Mouse (Mus musculus): ENCODE measurements at regions not wholly inside any gene's neighbourhood (a gene's known extent, or its start where the extent isn't known, plus 50 kb on each side); places are given as distances from the start of the nearest gene placed in this dataset.

DNA sequence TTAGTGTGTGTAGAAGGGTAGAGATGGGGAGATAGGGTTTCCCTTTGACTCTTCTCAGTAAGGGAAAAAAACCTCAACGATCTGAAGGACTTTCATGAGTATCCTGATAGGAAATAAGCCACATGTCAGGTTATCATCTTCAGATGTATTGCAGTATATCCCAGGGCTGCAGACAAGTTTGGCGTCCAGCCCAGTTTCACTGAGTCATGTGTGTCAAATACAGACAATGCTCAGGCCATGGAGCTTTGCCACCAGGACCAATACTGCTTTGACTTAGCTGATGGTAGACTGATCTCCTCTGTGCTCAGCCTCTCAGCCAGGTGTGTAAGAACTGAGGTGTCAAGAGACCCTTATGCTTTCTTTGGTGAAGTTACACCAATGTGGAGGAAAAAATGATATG is 62.9 kb downstream of the Cst10 start:
- DNase-seq (ENCODE audit: low spot score): no peak

DNA sequence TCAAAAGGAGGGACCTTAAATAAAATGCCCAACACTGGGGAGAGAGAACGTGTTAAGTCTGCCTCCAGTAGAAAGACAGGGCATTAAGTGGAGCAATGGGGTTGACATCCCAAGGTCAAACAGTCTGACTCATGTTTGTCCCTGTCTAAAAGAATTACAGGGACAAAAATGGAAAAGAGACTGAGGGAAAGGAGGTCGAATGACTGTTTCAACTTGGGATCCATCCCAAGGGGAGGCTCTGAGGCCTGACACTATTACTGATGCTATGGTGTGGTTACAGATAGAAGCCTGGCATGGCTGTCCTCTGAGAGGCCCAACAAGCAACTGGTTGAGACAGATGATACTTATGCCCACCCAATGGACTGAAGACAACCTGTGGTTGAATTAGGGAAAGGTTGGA is 67.6 kb downstream of the Cst10 start:
- H3K36me3 ChIP-seq (ENCODE audit: control insufficient read depth, insufficient read depth, low read length): no peaks in the 10 kb centered on the region
- ATAC-seq (ENCODE audit: insufficient number of reproducible peaks, low FRiP score, low TSS enrichment, low read depth) (no peak), DNase-seq (ENCODE audit: low spot score) (no peak)
- no peak overlapping the region for H3K4me3 ChIP-seq (ENCODE audit: low read depth, low read length)
- no peak overlapping the region for H3K27ac ChIP-seq (replicated peaks; ENCODE audit: low read depth, low read length)
- no peaks in the 10 kb centered on the region for H3K27me3 ChIP-seq (ENCODE audit: control insufficient read depth, insufficient read depth, low read length)
- no peaks in the 10 kb centered on the region for H3K4me1 ChIP-seq (ENCODE audit: control insufficient read depth, insufficient read depth, low read length)
- WGBS: 63% methylated on average over 2 of the region's 2 CpGs
- no peaks in the 10 kb centered on the region for H3K9me3 ChIP-seq (ENCODE audit: control insufficient read depth, low read length)
- no peak overlapping the region for H3K9ac ChIP-seq (ENCODE audit: low read length)
- no peak overlapping the region for H3K4me2 ChIP-seq (ENCODE audit: low read depth, severe bottlenecking)

More for the DNA sequence above, 62.9 kb downstream of the Cst10 start:
- Histone ChIP-seq H3K9me3 (ENCODE audit: control insufficient read depth, low read length) (no peaks in the 10 kb centered on the region), H3K36me3 (ENCODE audit: control insufficient read depth, insufficient read depth, low read length) (no peaks in the 10 kb centered on the region), H3K4me3 (ENCODE audit: low read depth, low read length) (no peak overlapping the region), H3K4me2 (ENCODE audit: low read depth, severe bottlenecking) (no peak overlapping the region), H3K4me1 (ENCODE audit: control insufficient read depth, insufficient read depth, low read length) (no peaks in the 10 kb centered on the region), H3K27me3 (ENCODE audit: control insufficient read depth, insufficient read depth, low read length) (no peaks in the 10 kb centered on the region), H3K27ac (replicated peaks; ENCODE audit: low read depth, low read length) (no peak overlapping the region), H3K9ac (ENCODE audit: low read length) (no peak overlapping the region)
- no peak for ATAC-seq (ENCODE audit: insufficient number of reproducible peaks, low FRiP score, low TSS enrichment, low read depth)
- WGBS: 86% methylated on average over 2 of the region's 2 CpGs

DNA sequence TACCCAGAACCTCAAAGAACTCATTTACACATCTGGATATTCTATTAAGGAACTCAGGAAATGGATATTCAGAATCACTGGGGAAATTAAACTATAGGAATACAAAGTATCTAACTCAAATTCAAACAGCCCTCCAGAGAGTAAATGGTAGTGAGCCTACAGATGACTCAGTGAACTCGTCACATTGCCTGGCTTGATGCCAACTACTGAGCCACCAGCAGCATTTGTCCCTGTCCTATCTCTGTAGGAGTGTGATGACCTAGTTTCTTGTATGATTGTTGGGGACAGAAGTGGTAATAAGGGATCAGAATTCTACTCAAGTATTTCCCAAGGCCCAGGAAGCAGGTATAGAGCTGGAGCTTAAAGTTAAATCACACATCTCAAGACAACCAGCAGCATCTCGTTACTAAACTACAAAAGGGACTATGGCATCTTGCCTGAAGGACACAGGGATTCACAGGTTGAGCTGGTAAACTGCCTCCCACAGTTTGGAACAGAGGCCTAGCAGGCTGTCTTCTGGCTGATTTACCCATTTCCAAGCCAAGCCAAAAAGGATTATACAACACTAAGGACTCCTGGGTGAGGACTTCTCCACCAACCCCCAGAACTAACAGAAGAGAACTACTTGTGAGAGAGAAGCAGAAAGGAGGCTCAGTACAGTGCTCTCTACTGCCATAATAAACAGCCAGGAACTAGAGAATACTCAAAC is 88.6 kb downstream of the Cst10 start:
- H3K9ac ChIP-seq (ENCODE audit: low read length): no peak overlapping the region

DNA sequence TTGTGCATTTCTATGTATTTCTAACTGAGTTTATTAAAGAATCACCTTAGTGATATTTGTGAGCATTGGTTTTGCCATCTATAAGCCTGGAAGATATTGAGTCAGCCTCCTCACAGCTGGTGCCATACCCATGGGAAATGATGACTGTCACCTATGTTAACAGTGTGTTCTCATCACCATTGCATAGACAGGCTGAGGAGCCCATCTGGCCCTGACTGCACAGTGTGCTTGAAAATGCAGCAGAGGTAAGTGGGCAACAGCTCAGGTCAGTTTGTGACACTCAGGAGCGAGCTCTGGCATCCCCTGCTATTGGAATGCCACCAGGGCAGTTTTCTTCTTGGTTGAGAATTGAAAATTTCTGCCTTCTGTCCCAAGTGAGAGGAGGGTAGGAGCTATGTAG is 108.0 kb downstream of the Cst10 start:
- Histone ChIP-seq H3K4me2 (ENCODE audit: low read depth, severe bottlenecking) (no peak overlapping the region), H3K27me3 (ENCODE audit: control insufficient read depth, insufficient read depth, low read length) (no peaks in the 10 kb centered on the region), H3K36me3 (ENCODE audit: control insufficient read depth, insufficient read depth, low read length) (no peaks in the 10 kb centered on the region), H3K27ac (replicated peaks; ENCODE audit: low read depth, low read length) (no peak overlapping the region), H3K4me3 (ENCODE audit: low read depth, low read length) (no peak overlapping the region), H3K9ac (ENCODE audit: low read length) (no peak overlapping the region), H3K4me1 (ENCODE audit: control insufficient read depth, insufficient read depth, low read length) (no peaks in the 10 kb centered on the region), H3K9me3 (ENCODE audit: control insufficient read depth, low read length) (no peaks in the 10 kb centered on the region)
- DNase-seq (ENCODE audit: low spot score) (no peak), ATAC-seq (ENCODE audit: insufficient number of reproducible peaks, low FRiP score, low TSS enrichment, low read depth) (no peak)
- WGBS: 73% methylated on average over 1 of the region's 1 CpGs

More for the DNA sequence above, 88.6 kb downstream of the Cst10 start:
- DNase-seq (ENCODE audit: low spot score): no peak
- no peak for ATAC-seq (ENCODE audit: insufficient number of reproducible peaks, low FRiP score, low TSS enrichment, low read depth)
- Histone ChIP-seq H3K27me3 (ENCODE audit: control insufficient read depth, insufficient read depth, low read length) (no peaks in the 10 kb centered on the region), H3K36me3 (ENCODE audit: control insufficient read depth, insufficient read depth, low read length) (no peaks in the 10 kb centered on the region), H3K4me1 (ENCODE audit: control insufficient read depth, insufficient read depth, low read length) (no peaks in the 10 kb centered on the region), H3K4me2 (ENCODE audit: low read depth, severe bottlenecking) (no peak overlapping the region), H3K9me3 (ENCODE audit: control insufficient read depth, low read length) (no peaks in the 10 kb centered on the region), H3K4me3 (ENCODE audit: low read depth, low read length) (no peak overlapping the region), H3K27ac (replicated peaks; ENCODE audit: low read depth, low read length) (no peak overlapping the region)
- 73% methylated on average over 2 of the region's 2 CpGs for WGBS

DNA sequence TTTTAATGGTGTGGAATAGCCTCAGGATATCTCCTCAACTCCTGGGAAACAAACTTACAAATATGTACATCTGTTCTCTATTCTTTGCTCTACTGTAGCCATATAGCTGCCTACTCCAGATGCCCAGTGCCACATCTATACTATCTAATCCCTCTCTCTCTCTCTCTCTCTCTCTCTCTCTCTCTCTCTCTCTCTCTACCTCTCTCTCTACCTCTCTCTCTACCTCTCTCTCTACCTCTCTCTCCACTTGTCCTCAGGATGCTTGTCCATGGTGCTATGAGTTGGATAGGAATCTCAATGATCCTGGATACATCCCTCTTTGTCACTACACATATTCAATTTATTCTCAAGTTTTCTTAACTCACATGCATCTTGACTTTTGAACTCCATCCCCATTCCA is 119.6 kb downstream of the Cst10 start:
- H3K9me3 ChIP-seq (ENCODE audit: control insufficient read depth, low read length): no peaks in the 10 kb centered on the region
- no peak for DNase-seq (ENCODE audit: low spot score)
- no peak overlapping the region for H3K4me2 ChIP-seq (ENCODE audit: low read depth, severe bottlenecking)
- H3K4me3 ChIP-seq (ENCODE audit: low read depth, low read length): no peak overlapping the region
- no peaks in the 10 kb centered on the region for H3K27me3 ChIP-seq (ENCODE audit: control insufficient read depth, insufficient read depth, low read length)
- H3K9ac ChIP-seq (ENCODE audit: low read length): no peak overlapping the region
- H3K4me1 ChIP-seq (ENCODE audit: control insufficient read depth, insufficient read depth, low read length): no peaks in the 10 kb centered on the region
- no peak for ATAC-seq (ENCODE audit: insufficient number of reproducible peaks, low FRiP score, low TSS enrichment, low read depth)
- no peak overlapping the region for H3K27ac ChIP-seq (replicated peaks; ENCODE audit: low read depth, low read length)
- no peaks in the 10 kb centered on the region for H3K36me3 ChIP-seq (ENCODE audit: control insufficient read depth, insufficient read depth, low read length)

DNA sequence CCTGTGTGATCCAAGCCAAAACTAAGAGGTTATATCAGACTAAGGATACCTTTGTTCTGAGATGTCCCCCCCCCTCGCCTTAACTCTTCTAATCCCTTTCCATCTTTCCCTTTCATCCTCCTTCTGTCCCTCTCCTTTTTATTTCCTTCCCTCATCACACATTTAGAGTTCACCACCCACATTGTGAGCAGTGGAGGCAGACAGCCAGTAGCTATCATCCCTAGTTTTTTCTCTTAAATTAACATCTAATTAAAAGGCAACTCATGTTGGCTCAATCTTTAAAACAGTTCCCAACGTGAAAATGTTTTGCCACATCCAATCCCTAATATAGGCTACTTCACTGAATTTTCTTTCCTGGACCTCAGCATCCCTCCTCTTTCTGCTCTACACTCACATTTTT is 138.0 kb downstream of the Cst10 start:
- ATAC-seq (ENCODE audit: insufficient number of reproducible peaks, low FRiP score, low TSS enrichment, low read depth) (no peak), DNase-seq (ENCODE audit: low spot score) (no peak)
- Histone ChIP-seq H3K27me3 (ENCODE audit: control insufficient read depth, insufficient read depth, low read length) (no peaks in the 10 kb centered on the region), H3K9me3 (ENCODE audit: control insufficient read depth, low read length) (no peaks in the 10 kb centered on the region), H3K4me3 (ENCODE audit: low read depth, low read length) (no peak overlapping the region), H3K4me2 (ENCODE audit: low read depth, severe bottlenecking) (no peak overlapping the region), H3K27ac (replicated peaks; ENCODE audit: low read depth, low read length) (no peak overlapping the region), H3K9ac (ENCODE audit: low read length) (no peak overlapping the region), H3K36me3 (ENCODE audit: control insufficient read depth, insufficient read depth, low read length) (no peaks in the 10 kb centered on the region), H3K4me1 (ENCODE audit: control insufficient read depth, insufficient read depth, low read length) (no peaks in the 10 kb centered on the region)
- 81% methylated on average over 2 of the region's 2 CpGs for WGBS

DNA sequence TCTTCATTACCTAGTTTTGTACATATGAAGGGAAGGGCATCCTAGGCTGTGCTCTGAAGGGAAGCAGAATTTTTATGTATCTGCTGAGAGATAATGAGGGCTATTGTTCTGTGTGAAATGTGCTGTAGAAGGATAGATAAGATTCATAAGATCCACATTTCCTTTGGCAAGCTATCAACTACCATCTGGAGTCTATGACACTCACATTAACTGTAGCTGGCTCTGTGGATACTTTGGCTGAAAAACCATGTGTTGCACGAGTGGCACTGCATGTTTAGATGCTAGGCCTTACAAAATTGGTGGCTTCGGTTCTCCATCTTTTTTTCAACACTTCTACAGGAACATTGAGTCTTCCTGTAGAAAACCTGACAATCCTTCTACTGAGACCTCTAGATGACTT is 140.9 kb downstream of the Cst10 start:
- 72% methylated on average over 2 of the region's 2 CpGs for WGBS
- Histone ChIP-seq H3K27ac (replicated peaks; ENCODE audit: low read depth, low read length) (no peak overlapping the region), H3K4me3 (ENCODE audit: low read depth, low read length) (no peak overlapping the region), H3K27me3 (ENCODE audit: control insufficient read depth, insufficient read depth, low read length) (no peaks in the 10 kb centered on the region), H3K9me3 (ENCODE audit: control insufficient read depth, low read length) (no peaks in the 10 kb centered on the region), H3K4me1 (ENCODE audit: control insufficient read depth, insufficient read depth, low read length) (no peaks in the 10 kb centered on the region), H3K36me3 (ENCODE audit: control insufficient read depth, insufficient read depth, low read length) (no peaks in the 10 kb centered on the region), H3K9ac (ENCODE audit: low read length) (no peak overlapping the region), H3K4me2 (ENCODE audit: low read depth, severe bottlenecking) (no peak overlapping the region)
- no peak for ATAC-seq (ENCODE audit: insufficient number of reproducible peaks, low FRiP score, low TSS enrichment, low read depth)
- no peak for DNase-seq (ENCODE audit: low spot score)

DNA sequence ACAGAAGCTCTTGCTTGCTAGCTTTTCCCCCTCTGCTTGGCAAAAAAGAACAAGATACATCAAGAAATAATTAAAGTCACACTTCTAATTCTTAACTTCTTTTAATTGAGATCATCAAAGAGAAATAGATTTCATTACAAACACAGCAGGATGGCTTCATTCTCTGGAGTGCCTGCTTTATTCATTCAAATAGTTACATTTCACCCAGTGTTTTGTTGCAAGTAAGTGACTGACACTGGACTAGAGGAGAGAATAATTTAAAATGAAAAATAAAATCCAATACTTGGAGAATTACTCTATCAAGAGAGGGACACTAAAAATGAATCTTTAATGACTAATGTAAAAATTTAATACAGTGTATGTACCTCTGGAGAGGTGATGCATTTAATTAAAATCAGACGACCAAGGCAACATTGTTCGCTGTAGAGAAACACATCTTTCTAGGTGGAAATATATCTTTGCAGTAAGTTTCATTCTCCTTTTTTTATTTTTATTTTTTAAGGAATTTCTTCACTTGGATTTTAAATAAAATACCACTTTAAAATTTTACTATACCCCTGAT is 141.9 kb downstream of the Cst10 start:
- H3K36me3 ChIP-seq (ENCODE audit: control insufficient read depth, insufficient read depth, low read length): no peaks in the 10 kb centered on the region
- H3K4me1 ChIP-seq (ENCODE audit: control insufficient read depth, insufficient read depth, low read length): no peaks in the 10 kb centered on the region
- H3K27me3 ChIP-seq (ENCODE audit: control insufficient read depth, insufficient read depth, low read length): no peaks in the 10 kb centered on the region
- H3K27ac ChIP-seq (replicated peaks; ENCODE audit: low read depth, low read length): no peak overlapping the region
- no peak for ATAC-seq (ENCODE audit: insufficient number of reproducible peaks, low FRiP score, low TSS enrichment, low read depth)
- no peak for DNase-seq (ENCODE audit: low spot score)
- H3K4me3 ChIP-seq (ENCODE audit: low read depth, low read length): no peak overlapping the region
- 93% methylated on average over 2 of the region's 2 CpGs for WGBS
- H3K4me2 ChIP-seq (ENCODE audit: low read depth, severe bottlenecking): no peak overlapping the region
- no peaks in the 10 kb centered on the region for H3K9me3 ChIP-seq (ENCODE audit: control insufficient read depth, low read length)
- no peak overlapping the region for H3K9ac ChIP-seq (ENCODE audit: low read length)

DNA sequence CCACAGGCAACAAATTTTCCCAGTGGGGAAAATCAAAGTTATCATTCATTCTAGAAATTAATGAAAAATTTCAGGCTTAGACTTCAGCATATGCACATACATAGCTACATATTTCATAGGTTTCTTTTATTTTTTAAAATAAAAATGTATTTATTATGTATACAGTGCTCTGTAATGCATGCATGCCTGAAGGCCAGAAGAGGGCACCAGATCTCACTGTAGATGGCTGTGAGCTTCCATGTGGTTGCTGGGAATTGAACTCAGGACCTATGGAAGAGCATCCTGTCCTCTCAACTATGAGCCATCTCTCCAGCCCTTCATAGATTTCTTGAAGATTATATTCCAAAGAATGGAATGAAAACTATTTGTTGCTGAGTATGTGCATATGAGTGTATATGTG is 150.4 kb downstream of the Cst10 start:
- Histone ChIP-seq H3K27ac (replicated peaks; ENCODE audit: low read depth, low read length) (no peak overlapping the region), H3K27me3 (ENCODE audit: control insufficient read depth, insufficient read depth, low read length) (no peaks in the 10 kb centered on the region), H3K4me2 (ENCODE audit: low read depth, severe bottlenecking) (no peak overlapping the region), H3K9me3 (ENCODE audit: control insufficient read depth, low read length) (no peaks in the 10 kb centered on the region), H3K4me1 (ENCODE audit: control insufficient read depth, insufficient read depth, low read length) (no peaks in the 10 kb centered on the region), H3K4me3 (ENCODE audit: low read depth, low read length) (no peak overlapping the region), H3K9ac (ENCODE audit: low read length) (no peak overlapping the region), H3K36me3 (ENCODE audit: control insufficient read depth, insufficient read depth, low read length) (no peaks in the 10 kb centered on the region)
- ATAC-seq (ENCODE audit: insufficient number of reproducible peaks, low FRiP score, low TSS enrichment, low read depth): no peak
- DNase-seq (ENCODE audit: low spot score): no peak
